Mouse (Mus musculus): Measurements from ENCODE around the gene Nfe2l2. TPM values are rescaled to one million over a fixed set of nuclear protein-coding genes. Genes with fewer than 3 reads are reported as not detected.
A peak's percentile ranks its signal among the peaks of the same experiment; 100 is the strongest.

Gene Nfe2l2
- polyA plus RNA-seq, 1 experiment from 2014 or later, result 134 TPM

DNA sequence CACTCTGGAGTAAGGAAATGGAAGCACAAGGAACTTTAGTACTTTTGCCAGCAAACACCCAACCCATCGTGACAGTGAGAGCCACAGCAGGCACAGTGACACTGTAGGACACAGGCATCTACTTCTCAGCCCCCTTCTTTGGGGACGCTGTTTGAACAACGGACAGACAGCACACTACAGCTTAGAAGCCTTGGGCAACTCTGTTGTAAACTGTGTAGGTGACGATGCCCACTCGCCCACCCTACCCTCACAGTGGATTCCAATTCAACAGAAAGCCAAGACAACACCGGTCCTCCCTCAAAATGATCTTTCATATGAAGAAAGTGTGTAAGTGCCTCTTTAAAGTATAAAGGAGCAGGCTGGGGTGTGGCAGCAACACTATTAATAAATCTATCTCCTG is 12.1 kb downstream of the Nfe2l2 start:
- ATAC-seq (ENCODE audit: low read depth), result no peak

DNA sequence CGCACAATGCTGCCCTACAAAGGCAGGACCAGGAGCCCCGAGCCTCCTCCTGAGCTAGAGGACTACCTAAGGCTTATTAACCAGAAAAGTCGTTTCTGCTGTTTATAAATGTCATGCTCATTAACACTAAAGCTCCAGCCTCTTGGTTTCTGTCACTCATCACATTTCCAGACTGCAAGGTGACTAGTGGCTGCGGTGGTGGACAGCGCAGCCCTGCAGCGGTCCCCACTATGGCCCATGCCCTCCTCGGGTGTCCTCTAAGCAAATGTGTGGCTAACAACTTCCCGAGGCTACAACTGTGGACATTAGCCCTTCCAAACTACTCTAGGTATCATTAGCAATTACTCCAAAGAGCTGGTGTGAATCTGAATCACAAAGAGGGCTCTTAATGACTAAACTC is 13.1 kb downstream of the Nfe2l2 start:
- peaks cover 16% of the 10 kb centered on the region for H3K4me1 ChIP-seq (replicated peaks; ENCODE audit: control insufficient read depth, insufficient read depth, low read length)
- ATAC-seq (ENCODE audit: low read depth), result no peak
- H3K36me3 ChIP-seq (ENCODE audit: control insufficient read depth, insufficient read depth, low read length), result 0 out of 2 replicates have a peak, but pooled peaks cover 2% of the 10 kb centered on the region
- no peaks in the 10 kb centered on the region for H3K9me3 ChIP-seq (ENCODE audit: control insufficient read depth, low read length)
- 74% methylated on average over 8 of the region's 8 CpGs for WGBS
- no peak overlapping the region for H3K9ac ChIP-seq (ENCODE audit: low read length)
- no peak overlapping the region for H3K4me3 ChIP-seq (ENCODE audit: low read length)
- H3K27me3 ChIP-seq (ENCODE audit: control insufficient read depth, insufficient read depth, low read depth, low read length), result no peaks in the 10 kb centered on the region
- no peak overlapping the region for H3K4me2 ChIP-seq (ENCODE audit: low read depth, low read length)
- H3K27ac ChIP-seq (ENCODE audit: low read length), result no peak overlapping the region

More for the DNA sequence above, 12.1 kb downstream of the Nfe2l2 start:
- 0 out of 2 replicates have a peak, but pooled peaks cover 2% of the 10 kb centered on the region for H3K36me3 ChIP-seq (ENCODE audit: control insufficient read depth, insufficient read depth, low read length)
- H3K9ac ChIP-seq (ENCODE audit: low read length), result no peak overlapping the region
- H3K9me3 ChIP-seq (ENCODE audit: control insufficient read depth, low read length), result no peaks in the 10 kb centered on the region
- no peak overlapping the region for H3K4me3 ChIP-seq (ENCODE audit: low read length)
- H3K4me2 ChIP-seq (ENCODE audit: low read depth, low read length), result no peak overlapping the region
- H3K4me1 ChIP-seq (replicated peaks; ENCODE audit: control insufficient read depth, insufficient read depth, low read length), result peaks cover 18% of the 10 kb centered on the region
- no peak overlapping the region for H3K27ac ChIP-seq (ENCODE audit: low read length)
- no peaks in the 10 kb centered on the region for H3K27me3 ChIP-seq (ENCODE audit: control insufficient read depth, insufficient read depth, low read depth, low read length)
- 83% methylated on average over 6 of the region's 6 CpGs for WGBS

DNA sequence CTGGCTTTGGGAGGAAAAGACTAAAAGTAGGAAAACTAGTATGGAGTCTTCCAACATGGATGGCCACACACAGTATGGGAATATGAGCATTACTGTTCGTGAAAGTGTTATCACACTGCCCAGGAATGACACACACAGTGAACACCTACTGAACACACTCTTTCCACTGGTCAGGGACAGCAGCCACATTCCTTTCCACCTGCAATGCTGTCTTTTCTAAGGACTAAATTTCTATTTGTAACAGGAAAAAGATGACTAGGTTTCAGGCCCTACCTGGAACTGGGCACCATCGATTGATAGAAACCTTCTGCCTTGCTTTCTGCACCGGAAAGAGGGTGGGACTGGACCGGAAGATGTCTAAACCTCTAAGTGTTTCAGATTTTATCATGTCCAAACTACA is 13.8 kb downstream of the Nfe2l2 start:
- Histone ChIP-seq H3K36me3 (ENCODE audit: control insufficient read depth, insufficient read depth, low read length) (0 out of 2 replicates have a peak, but pooled peaks cover 2% of the 10 kb centered on the region), H3K4me3 (ENCODE audit: low read length) (no peak overlapping the region), H3K4me1 (replicated peaks; ENCODE audit: control insufficient read depth, insufficient read depth, low read length) (peaks cover 17% of the 10 kb centered on the region), H3K9ac (ENCODE audit: low read length) (no peak overlapping the region), H3K9me3 (ENCODE audit: control insufficient read depth, low read length) (no peaks in the 10 kb centered on the region), H3K27ac (ENCODE audit: low read length) (no peak overlapping the region), H3K4me2 (ENCODE audit: low read depth, low read length) (no peak overlapping the region), H3K27me3 (ENCODE audit: control insufficient read depth, insufficient read depth, low read depth, low read length) (no peaks in the 10 kb centered on the region)
- 88% methylated on average over 4 of the region's 4 CpGs for WGBS
- no peak for ATAC-seq (ENCODE audit: low read depth)

DNA sequence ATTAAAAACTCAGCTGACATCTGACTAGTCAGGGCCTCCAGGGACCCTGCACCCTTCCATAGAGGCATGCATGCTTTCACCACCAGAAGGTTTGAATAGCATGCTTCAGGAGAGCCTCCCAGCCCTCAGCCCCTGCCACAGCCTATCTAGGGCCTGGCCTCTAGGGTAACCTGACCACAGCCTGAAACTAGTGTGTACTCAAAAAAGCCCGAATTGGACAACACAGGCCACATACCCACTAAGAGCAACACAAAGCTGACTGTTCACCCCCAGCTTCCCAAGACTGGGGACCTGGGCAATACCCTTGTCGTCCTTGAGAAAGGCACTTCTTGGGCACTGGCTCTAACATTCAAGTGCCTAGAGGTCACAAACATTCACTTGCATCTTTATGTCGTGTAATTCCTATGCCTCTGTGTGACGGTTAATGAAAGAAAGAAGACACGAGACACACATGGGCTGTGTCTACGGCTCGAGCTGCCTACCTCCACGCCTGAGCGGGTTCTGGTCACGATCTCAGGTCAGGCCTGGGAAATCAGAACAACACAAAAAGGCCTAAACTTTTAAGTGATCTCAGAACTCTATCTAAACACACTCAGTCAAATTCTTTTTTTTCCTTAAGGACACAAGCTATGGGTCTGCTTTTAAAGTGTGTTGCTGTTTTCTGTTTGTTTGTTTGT is 14.8 kb downstream of the Nfe2l2 start:
- 0 out of 2 replicates have a peak, but pooled peaks cover 2% of the 10 kb centered on the region for H3K36me3 ChIP-seq (ENCODE audit: control insufficient read depth, insufficient read depth, low read length)
- H3K27ac ChIP-seq (ENCODE audit: low read length), result no peak overlapping the region
- H3K4me3 ChIP-seq (ENCODE audit: low read length), result no peak overlapping the region
- no peak overlapping the region for H3K9ac ChIP-seq (ENCODE audit: low read length)
- H3K27me3 ChIP-seq (ENCODE audit: control insufficient read depth, insufficient read depth, low read depth, low read length), result no peaks in the 10 kb centered on the region
- no peak for ATAC-seq (ENCODE audit: low read depth)
- H3K9me3 ChIP-seq (ENCODE audit: control insufficient read depth, low read length), result no peaks in the 10 kb centered on the region
- no peak overlapping the region for H3K4me2 ChIP-seq (ENCODE audit: low read depth, low read length)
- peaks cover 23% of the 10 kb centered on the region for H3K4me1 ChIP-seq (replicated peaks; ENCODE audit: control insufficient read depth, insufficient read depth, low read length)
- 82% methylated on average over 10 of the region's 10 CpGs for WGBS

DNA sequence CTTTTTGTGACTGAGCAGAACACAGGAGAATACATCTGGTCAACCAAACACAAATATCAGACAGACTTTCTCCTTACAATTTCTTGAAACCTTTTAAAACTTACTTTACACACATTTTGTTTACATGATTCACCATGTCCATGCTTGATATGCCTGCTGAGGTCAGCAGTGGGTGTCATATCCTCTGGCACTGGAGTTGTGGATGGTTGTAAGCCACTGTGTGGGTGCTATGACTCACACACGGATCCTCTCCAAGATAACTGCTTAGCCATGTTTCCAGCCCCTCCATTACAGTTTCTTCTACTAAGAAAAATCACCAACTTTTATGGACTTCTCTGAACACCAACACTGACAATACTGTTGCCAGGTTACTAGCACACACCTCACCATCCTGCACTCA is 15.5 kb downstream of the Nfe2l2 start:
- Histone ChIP-seq H3K9me3 (ENCODE audit: control insufficient read depth, low read length) (no peaks in the 10 kb centered on the region), H3K4me2 (ENCODE audit: low read depth, low read length) (no peak overlapping the region), H3K9ac (ENCODE audit: low read length) (no peak overlapping the region), H3K27ac (ENCODE audit: low read length) (no peak overlapping the region), H3K27me3 (ENCODE audit: control insufficient read depth, insufficient read depth, low read depth, low read length) (no peaks in the 10 kb centered on the region), H3K4me3 (ENCODE audit: low read length) (no peak overlapping the region), H3K4me1 (replicated peaks; ENCODE audit: control insufficient read depth, insufficient read depth, low read length) (peaks cover 30% of the 10 kb centered on the region), H3K36me3 (ENCODE audit: control insufficient read depth, insufficient read depth, low read length) (0 out of 2 replicates have a peak, but pooled peaks cover 2% of the 10 kb centered on the region)
- ATAC-seq (ENCODE audit: low read depth), result no peak
- 76% methylated on average over 1 of the region's 1 CpGs for WGBS

DNA sequence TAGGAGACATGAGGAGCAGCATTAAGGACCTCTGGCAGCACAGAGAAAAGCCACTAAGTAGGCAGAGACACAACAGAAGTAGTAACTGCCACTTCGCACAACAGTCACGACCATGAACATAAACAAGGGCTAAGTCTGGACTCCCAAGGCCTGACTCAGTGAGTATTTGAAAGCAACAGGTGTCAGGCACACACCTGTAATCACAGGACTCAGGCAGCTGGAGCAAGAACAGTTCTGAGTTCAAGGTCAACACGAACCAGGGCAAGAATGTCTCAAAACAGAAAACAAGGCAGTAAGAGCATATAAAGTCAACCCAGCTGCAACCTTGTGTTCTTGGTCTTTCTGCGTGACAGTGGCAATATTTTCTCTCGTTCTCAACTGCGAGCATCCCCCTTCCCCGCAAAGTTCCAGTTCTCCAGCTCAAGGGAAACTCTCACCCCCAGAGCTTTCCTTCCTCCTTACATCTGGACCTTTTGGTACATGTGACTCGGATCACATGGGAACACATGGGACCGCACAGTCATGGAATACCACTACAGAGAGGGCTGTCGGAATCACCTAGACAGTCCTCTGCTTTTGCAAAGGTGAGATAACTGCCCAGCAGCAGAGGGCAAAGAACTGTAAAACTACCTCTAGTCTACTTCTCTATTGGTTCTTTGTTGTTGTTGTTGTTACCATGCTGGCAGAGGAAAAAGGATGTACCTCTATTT is 17.2 kb downstream of the Nfe2l2 start:
- no peak overlapping the region for H3K4me2 ChIP-seq (ENCODE audit: low read depth, low read length)
- WGBS, result 84% methylated on average over 10 of the region's 10 CpGs
- 0 out of 2 replicates have a peak, but pooled peaks cover 2% of the 10 kb centered on the region for H3K36me3 ChIP-seq (ENCODE audit: control insufficient read depth, insufficient read depth, low read length)
- no peak for ATAC-seq (ENCODE audit: low read depth)
- no peaks in the 10 kb centered on the region for H3K27me3 ChIP-seq (ENCODE audit: control insufficient read depth, insufficient read depth, low read depth, low read length)
- H3K4me3 ChIP-seq (ENCODE audit: low read length), result no peak overlapping the region
- peaks cover 40% of the 10 kb centered on the region for H3K4me1 ChIP-seq (replicated peaks; ENCODE audit: control insufficient read depth, insufficient read depth, low read length)
- H3K9ac ChIP-seq (ENCODE audit: low read length), result no peak overlapping the region
- no peak overlapping the region for H3K27ac ChIP-seq (ENCODE audit: low read length)
- H3K9me3 ChIP-seq (ENCODE audit: control insufficient read depth, low read length), result no peaks in the 10 kb centered on the region

DNA sequence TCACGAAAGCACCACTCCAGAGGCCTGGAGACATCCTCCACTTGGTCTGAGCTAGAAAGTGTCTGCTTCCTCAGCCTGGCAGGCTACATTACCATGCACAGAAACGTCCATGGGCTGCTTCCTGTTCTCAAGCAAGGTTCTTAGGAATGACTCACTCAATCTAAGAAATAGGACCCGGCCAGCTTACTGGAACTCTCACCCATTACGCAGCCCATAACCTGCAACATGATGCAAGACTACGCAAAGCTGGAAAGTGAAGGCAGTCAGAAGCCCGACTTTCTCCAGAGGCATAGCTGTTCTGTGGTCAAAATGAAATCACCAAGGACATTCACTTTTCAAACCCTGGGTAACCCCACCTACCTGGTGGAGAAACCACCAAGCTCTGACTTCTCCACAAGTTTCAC is 19.0 kb downstream of the Nfe2l2 start:
- Histone ChIP-seq H3K27ac (ENCODE audit: low read length) (peak overlapping the region; percentile 52), H3K4me3 (ENCODE audit: low read length) (no peak overlapping the region), H3K4me2 (ENCODE audit: low read depth, low read length) (no peak overlapping the region), H3K4me1 (replicated peaks; ENCODE audit: control insufficient read depth, insufficient read depth, low read length) (peaks cover 44% of the 10 kb centered on the region), H3K27me3 (ENCODE audit: control insufficient read depth, insufficient read depth, low read depth, low read length) (no peaks in the 10 kb centered on the region), H3K9ac (ENCODE audit: low read length) (0 out of 2 replicates have a peak overlapping the region, but pooled peaks have one; percentile 24), H3K36me3 (ENCODE audit: control insufficient read depth, insufficient read depth, low read length) (peaks cover 7% of the 10 kb centered on the region; the same call in 1 of the 2 replicates), H3K9me3 (ENCODE audit: control insufficient read depth, low read length) (no peaks in the 10 kb centered on the region)
- 56% methylated on average over 6 of the region's 6 CpGs for WGBS
- ATAC-seq (ENCODE audit: low read depth), result 0 out of 2 replicates have a peak, but pooled peaks have one; percentile 6

DNA sequence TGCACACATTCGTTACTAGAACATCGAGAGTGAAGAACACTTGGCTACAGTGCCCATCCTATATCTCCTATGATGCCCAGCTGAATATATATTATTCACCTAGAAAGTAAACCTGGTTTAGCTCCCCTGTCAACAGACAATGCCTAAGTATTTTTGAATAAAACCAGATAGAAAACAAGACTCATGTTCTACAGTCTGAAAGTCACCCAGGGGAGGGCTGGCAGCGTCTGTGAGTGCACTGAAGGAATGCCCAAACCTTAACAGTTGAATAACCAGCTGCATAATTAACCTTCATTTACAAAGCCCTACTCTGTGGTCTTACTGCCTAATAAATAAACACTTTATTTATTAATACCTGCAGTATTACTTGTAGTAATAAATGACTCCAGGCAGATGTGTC is 19.9 kb downstream of the Nfe2l2 start:
- ATAC-seq (ENCODE audit: low read depth), result no peak
- Histone ChIP-seq H3K4me3 (ENCODE audit: low read length) (no peak overlapping the region), H3K4me1 (replicated peaks; ENCODE audit: control insufficient read depth, insufficient read depth, low read length) (peaks cover 44% of the 10 kb centered on the region), H3K9ac (ENCODE audit: low read length) (no peak overlapping the region), H3K27ac (ENCODE audit: low read length) (no peak overlapping the region), H3K4me2 (ENCODE audit: low read depth, low read length) (no peak overlapping the region), H3K9me3 (ENCODE audit: control insufficient read depth, low read length) (no peaks in the 10 kb centered on the region), H3K36me3 (ENCODE audit: control insufficient read depth, insufficient read depth, low read length) (peaks cover 9% of the 10 kb centered on the region; the same call in 1 of the 2 replicates), H3K27me3 (ENCODE audit: control insufficient read depth, insufficient read depth, low read depth, low read length) (no peaks in the 10 kb centered on the region)
- WGBS, result 79% methylated on average over 3 of the region's 3 CpGs

DNA sequence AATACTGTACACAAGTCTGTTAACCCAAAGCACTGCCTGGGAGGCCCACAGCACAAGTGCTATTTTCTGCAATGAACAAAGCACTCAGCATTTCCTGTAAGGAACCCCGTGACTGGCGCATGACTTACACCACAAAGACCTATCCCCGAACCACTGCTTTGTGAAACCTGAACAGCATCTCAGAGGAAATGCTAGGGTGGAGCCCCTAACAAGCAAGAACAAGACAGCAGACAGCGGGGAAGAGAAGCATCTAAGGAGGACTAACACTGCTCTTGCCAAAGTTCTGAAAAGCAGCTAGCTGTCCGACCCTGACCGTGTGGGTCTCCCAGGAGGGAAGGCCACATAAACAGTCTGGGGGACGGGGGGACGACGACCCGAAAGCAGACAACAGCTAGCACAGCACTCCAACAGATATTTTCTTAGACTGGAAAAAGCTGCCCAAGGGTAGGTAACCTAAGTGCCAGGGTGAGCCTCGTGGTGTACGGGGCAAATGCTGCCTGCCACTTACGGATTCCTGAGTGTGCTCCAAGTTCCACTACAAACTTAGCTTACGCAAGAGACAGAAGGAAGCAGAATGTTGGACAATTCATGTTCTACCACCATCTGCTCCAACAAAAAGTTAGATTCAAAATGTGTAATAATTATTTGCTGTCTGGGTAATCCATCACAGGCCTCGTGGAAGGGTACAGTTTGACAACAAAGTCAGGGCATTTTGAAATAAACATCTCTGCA is 21.3 kb downstream of the Nfe2l2 start:
- H3K4me1 ChIP-seq (replicated peaks; ENCODE audit: control insufficient read depth, insufficient read depth, low read length), result peaks cover 44% of the 10 kb centered on the region
- peak; percentile 81 for ATAC-seq (ENCODE audit: low read depth)
- WGBS, result 26% methylated on average over 15 of the region's 15 CpGs
- peak overlapping the region; percentile 96 for H3K27ac ChIP-seq (ENCODE audit: low read length)
- peak overlapping the region; percentile 54 for H3K4me2 ChIP-seq (ENCODE audit: low read depth, low read length)
- H3K36me3 ChIP-seq (ENCODE audit: control insufficient read depth, insufficient read depth, low read length), result peaks cover 14% of the 10 kb centered on the region; the same call in 1 of the 2 replicates
- H3K9ac ChIP-seq (ENCODE audit: low read length), result peak overlapping the region; percentile 63
- no peaks in the 10 kb centered on the region for H3K9me3 ChIP-seq (ENCODE audit: control insufficient read depth, low read length)
- H3K4me3 ChIP-seq (ENCODE audit: low read length), result peak overlapping the region; percentile 27
- H3K27me3 ChIP-seq (ENCODE audit: control insufficient read depth, insufficient read depth, low read depth, low read length), result no peaks in the 10 kb centered on the region
